Mouse (Mus musculus) heart, postnatal 0 days (tissue): ENCODE measurements around the gene Snrpc.

Experiments
- CTCF ChIP-seq: IDR thresholded peaks from 2 replicates; pipeline ENCODE4 v1.5.1; 2016; ENCODE audit warnings: antibody characterized with exemption, control low read depth, low read depth
- EP300 ChIP-seq: IDR thresholded peaks from 2 replicates; pipeline ENCODE4 v1.6.1; 2016; ENCODE audit warnings: antibody characterized with exemption, low read depth

DNA sequence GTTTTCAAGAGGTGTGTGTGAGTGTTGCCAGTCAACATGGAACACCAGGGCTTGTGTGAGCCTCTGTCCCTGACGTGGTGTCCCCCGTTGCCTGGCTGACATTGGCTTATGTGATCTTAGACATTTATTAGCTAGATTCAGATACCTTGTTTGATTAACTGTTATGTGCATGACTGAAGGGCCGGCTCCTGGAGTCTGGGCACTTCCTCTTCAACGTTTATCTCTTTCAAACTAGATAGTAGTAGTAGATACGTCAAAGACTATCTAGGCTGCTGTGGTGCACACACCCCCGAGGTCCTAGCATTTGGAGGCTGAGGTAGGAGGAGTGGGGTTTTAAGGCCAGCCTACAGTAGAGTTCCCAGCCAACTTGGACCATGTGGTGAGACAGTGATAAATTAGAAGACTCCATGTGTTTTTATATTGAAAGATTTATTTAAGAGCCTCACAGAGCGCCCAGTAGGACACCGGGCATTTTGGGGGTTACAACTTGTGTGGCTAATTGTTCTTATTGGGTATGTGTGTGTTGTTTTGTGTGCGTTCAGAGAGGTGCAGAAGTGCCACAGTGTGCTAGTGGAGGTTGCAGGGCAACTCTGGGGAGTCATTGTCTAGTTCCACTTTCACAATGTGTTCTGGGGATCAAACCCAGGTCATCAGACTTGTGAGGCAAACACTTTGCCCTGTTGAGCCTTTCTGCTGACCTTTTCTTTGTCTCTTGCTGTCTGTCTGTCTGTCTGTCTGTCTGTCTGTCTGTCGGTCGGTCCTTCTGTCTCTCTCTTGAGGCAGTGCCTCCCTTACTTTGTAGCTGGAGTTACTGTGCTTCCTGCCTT, 19.9 kb downstream of the Snrpc start:
- TF ChIP-seq EP300 (no peak), CTCF (no peak)
